Mouse (Mus musculus) adrenal gland, postnatal 10 days (tissue): ENCODE data around the gene Tmem203. TPM values are rescaled to one million over a fixed set of nuclear protein-coding genes. Genes with fewer than 3 reads are reported as not detected.

Experiments used
- DNase-seq: peaks from one replicate; pipeline ENCODE4 v3.0.0; 2021; ENCODE audit warnings: mixed read lengths
- total RNA-seq, 2 experiments: library from RNA; stranded (reverse); gene quantifications; 2 replicates each; pipeline ENCODE4 v1.2.3; 2021

Tmem203 gene
- total RNA-seq, 2 experiments from 2014 or later, result 27.7 to 31.0 TPM

- no peak for DNase-seq
Observed at GRCm38 (mm10) chr2:25263623-25264285, 8.5 kb downstream of the Tmem203 start.

- no peak for DNase-seq
Observed at GRCm38 (mm10) chr2:25264286-25264660, 9.0 kb downstream of the Tmem203 start.

DNA sequence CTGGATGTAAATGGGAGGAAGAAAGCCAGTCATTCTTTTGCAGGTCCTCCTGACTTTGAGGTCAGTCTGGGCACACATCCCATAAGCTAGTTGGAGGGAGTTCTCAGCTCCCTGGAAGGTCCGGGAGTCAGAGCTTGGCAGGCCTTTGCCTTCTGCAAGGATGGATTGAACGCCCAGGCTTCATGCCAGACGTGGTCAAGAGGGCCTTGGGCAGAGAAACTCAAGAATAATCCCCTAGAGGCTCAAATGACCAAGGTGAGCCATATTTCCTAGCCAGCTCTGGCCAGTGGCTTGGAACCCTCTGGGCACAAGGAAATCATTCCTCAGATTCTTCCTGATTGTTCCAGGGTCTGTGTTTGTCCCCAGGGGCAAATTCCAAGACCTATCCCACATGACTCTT lies 9.6 kb downstream of the Tmem203 start:
- peak; percentile 76 for DNase-seq

GRCm38 (mm10) chr2:25265897-25266656 lies 10.8 kb downstream of the Tmem203 start:
- no peak for DNase-seq

DNA sequence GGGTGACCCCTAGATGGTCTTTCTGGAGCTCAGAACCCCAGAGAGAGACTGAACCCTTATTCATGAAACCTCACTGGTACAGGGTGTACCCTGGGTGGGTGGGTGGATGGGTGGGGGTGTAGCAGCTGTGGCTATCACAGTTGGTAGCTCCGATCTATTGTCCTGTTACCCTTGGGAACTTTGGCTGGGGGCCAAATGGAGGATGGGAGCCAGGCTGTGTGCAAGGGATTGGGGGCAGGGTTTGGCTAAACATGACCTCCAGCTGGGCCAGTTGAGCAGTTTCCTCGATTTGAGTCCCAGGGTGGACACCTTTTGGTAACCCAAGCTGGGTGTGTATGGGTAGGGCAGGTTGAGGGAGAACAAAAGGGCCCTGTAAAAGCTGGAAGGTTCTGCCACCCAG lies 11.5 kb downstream of the Tmem203 start:
- peak; percentile 67 for DNase-seq

DNA sequence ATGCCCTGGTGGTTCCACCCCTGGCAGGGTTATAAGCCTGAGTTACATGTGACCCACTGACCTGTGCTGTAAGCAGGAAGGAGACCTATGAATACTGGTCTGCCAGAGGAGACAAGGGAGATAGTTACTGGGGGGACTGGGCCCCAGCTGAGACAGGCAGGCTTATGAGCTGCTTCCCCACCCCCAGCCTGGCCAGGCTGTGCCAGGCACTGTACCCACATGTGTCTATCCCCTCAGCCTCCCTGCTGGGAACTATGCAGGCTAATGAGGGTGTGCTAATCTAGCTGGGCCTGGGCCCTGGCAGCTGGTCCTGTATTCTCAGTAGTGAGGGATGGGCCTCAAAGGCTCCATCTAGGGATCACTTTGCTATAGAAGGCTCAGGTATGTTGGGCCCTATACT lies 12.0 kb downstream of the Tmem203 start:
- no peak for DNase-seq

- DNase-seq, result no peak
Observed at GRCm38 (mm10) chr2:25267746-25268309, 12.6 kb downstream of the Tmem203 start.

- peak; percentile 99 for DNase-seq
Observed at GRCm38 (mm10) chr2:25271827-25272511, 16.7 kb downstream of the Tmem203 start, which contains the start of the genes Ssna1 and Anapc2. Gene Ssna1 (minus strand): TSS chr2:25272438. Gene Anapc2 (plus strand): TSS chr2:25272478.

- DNase-seq, result no peak
Observed at GRCm38 (mm10) chr2:25272515-25272914, 17.3 kb downstream of the Tmem203 start.

DNA sequence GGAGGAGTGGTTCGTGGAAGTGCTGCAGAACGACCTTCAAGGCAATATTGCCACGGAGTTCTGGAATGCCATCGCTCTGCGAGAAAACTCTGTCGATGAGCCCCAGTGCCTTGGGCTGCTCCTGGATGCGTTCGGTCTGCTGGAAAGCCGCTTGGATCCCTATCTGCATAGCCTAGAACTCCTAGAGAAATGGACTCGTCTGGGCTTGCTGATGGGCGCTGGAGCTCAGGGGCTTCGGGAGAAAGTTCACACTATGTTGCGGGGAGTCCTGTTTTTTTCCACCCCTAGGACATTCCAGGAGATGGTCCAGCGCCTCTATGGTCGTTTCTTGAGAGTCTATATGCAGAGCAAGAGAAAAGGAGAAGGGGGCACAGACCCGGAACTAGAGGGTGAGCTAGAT lies 17.8 kb downstream of the Tmem203 start:
- no peak for DNase-seq

- DNase-seq, result peak; percentile 87
Observed at GRCm38 (mm10) chr2:25278928-25279882, 24.0 kb downstream of the Tmem203 start.

- no peak for DNase-seq
Observed at GRCm38 (mm10) chr2:25285551-25285950, 30.3 kb downstream of the Tmem203 start.

DNA sequence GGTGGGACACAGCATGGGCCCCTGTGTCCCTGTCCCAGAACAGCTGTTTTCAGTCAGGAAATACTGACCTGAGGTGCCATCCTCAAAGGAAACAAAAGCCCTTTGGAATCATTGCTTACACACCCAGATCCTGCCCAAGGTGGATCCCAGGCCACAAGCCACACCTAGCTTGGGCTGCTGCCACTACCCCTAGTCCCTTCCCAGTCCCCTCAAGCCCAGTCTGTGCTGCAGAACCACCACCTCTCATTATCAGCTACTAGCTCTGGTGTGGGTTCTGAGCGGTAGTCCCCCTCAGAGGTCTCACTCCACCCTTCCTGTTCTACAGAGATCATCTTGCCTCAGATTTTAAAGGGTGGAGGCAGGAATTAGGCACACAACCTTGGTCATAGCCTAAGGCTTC lies 31.1 kb downstream of the Tmem203 start:
- no peak for DNase-seq

DNA sequence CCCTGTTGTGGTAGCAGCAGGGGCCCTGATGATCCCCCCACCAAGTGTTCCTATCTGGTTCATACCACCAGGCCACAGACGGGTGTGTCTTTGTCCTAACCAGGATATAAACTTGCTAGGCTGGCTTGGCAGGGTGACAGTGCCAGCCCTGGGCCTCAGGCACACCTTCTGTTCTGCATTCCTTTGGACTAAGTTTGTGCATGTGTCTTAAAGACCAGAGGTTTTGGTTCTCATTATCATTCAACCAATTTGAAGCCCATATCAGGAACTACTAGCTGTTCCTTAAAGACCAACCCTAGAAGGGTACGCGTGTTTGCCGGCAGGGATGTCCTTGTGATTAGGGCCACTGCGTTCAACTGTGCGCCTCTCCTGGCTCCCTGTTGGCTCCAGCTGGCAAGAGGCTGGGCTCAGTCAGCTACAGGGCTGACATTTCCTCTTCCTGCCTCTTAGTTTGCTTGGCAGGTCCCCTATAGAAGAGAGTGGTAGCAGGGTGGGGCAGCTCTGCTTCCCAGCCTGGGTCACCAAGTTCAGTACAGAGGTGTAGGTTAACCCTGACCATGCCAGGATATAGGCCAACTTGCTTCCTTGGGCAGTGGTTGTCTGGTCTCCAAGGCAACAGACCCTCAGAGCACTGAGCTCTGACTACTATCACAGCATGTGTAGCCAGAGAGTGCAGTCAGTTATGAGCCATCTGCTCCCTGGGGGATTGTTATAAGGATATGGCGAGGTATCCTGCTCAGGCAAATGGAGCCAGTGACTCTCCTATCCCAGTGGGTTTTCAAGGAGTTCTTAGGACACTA lies 31.8 kb downstream of the Tmem203 start:
- DNase-seq, result no peak

DNA sequence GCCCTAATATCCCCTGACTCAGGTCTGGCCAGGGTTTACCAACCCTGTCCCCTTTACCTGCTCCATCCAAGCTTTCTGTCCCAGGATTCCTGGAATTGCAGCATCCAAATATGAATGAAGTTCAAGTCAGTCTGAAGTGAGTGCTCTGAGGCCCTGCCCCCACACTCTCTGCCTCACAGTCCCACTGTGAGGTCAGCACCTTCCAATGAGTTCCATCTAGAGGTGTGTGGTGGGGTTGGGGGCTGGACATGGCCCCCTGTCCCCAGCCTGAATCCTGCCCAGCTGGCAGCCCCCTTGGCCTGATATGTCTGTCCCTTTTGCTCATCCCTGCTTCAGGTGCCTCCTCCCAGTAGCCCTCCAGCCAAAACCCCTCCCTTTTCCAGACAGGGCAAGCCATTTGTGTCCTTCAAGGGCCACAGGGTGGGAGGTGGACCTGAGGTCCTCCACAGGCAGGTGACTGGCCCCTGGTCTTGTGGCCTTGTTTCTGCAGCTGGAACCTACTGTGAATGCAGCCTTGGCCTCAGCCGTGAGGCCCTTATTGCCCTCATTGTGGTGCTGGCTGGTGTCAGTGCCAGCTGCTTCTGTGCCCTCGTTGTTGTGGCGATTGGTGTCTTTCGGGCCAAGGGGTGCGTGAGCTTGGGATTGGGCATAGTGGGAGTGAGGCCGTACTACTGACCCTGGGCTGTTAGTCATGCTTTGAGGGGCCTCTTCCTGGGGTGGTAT lies 32.8 kb downstream of the Tmem203 start, which contains the start of gene Tmem210:
Gene Tmem210, plus strand, starts transcription at position 219 of the 723 bp plus-strand sequence.
- no peak for DNase-seq

GRCm38 (mm10) chr2:25288734-25289345 lies 33.6 kb downstream of the Tmem203 start:
- no peak for DNase-seq

- DNase-seq, result peak; percentile 68
Observed at GRCm38 (mm10) chr2:25289651-25290050, 34.4 kb downstream of the Tmem203 start, which contains the start of gene Lrrc26. Gene Lrrc26 (plus strand): TSS chr2:25289915.

DNA sequence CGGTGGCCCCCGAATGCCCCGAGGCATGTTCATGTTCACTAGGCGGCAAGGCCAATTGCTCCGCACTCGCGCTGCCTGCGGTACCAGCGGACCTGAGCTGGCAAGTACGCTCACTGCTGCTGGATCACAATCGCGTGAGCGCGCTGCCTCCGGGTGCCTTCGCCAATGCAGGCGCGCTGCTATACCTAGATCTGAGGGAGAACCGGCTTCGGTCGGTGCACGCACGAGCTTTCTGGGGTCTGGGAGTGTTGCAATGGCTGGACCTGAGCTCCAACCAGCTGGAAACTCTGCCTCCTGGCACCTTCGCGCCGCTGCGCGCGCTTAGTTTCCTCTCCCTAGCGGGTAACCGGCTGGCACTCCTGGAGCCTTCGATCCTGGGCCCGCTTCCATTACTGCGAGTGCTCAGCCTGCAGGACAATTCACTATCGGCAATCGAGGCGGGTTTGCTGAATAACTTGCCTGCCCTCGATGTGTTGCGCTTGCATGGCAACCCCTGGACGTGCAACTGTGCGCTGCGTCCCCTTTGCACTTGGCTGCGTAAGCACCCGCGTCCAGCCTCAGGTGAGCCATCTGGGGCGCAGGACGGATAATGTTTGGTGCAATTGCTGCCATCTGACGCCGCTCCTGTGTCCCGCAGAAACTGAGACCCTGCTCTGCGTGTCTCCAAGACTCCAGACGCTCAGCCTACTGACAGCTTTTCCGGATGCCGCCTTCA lies 35.0 kb downstream of the Tmem203 start:
- DNase-seq, result peak; percentile 67

GRCm38 (mm10) chr2:25290816-25291130 lies 35.5 kb downstream of the Tmem203 start:
- DNase-seq, result no peak
